Mouse (Mus musculus): ENCODE results near the gene Rnf220. TPM values are rescaled to one million over a fixed set of nuclear protein-coding genes. Genes with fewer than 3 reads are reported as not detected.

Rnf220 gene
- total and polyA plus RNA-seq, 3 experiments = 64.4 to 117 (median 86.8) TPM

- in situ Hi-C loops (cut with MboI; ENCODE audit: low pct_ligation_motif_present, low pct_unique_long_range_greater_than_20kb, low sequenced_read_pairs) (no loop called here), dilution Hi-C loops (cut with MboI; ENCODE audit: extremely low pct_ligation_motif_present, extremely low pct_unique_long_range_greater_than_20kb, low sequenced_read_pairs) (no loop called here)
- Histone ChIP-seq H3K27ac (ENCODE audit: insufficient read depth, low read depth) (no peak overlapping the region), H3K9ac (ENCODE audit: insufficient read depth, low read depth) (no peak overlapping the region), H3K4me3 (replicated peaks in 1 of 3; ENCODE audit: low read depth in 2 of 3, low read length in 2 of 3, poor library complexity in 1 of 3) (no peak overlapping the region), H3K36me3 (replicated peaks in 1 of 2; ENCODE audit: control insufficient read depth in 1 of 2, insufficient read depth in 1 of 2, low read length in 1 of 2) (no peaks in the 10 kb centered on the region), H3K4me1 (ENCODE audit: control insufficient read depth in 1 of 2, insufficient read depth in 2 of 2) (0 out of 4 replicates have a peak, but pooled peaks cover 0 to 2% of the 10 kb centered on the region in 2 experiments), H3K9me3 (replicated peaks; ENCODE audit: low read length) (no peaks in the 10 kb centered on the region), H3K4me2 (ENCODE audit: insufficient read depth, low read depth, poor library complexity, severe bottlenecking) (no peak overlapping the region), H3K79me2 (replicated peaks; ENCODE audit: control insufficient read depth, extremely low read depth, insufficient read depth, poor library complexity, severe bottlenecking) (no peaks in the 10 kb centered on the region), H3K27me3 (replicated peaks) (no peaks in the 10 kb centered on the region)
- no peak for TF ChIP-seq SMC3 (IDR thresholded peaks at IDR 0.05; ENCODE audit: low read depth, low read length)
- TF ChIP-seq ZC3H11A (IDR thresholded peaks at IDR 0.05; ENCODE audit: low read depth, low read length) = no peak
- no peak for TF ChIP-seq USF1 (IDR thresholded peaks at IDR 0.05; ENCODE audit: low read depth, low read length)
- no peak for TF ChIP-seq SIN3A (IDR thresholded peaks at IDR 0.05; ENCODE audit: low read length)
- TF ChIP-seq USF2 (conservative IDR thresholded peaks at IDR 0.05; ENCODE audit: low read depth, low read length) = no peak
- no peak for TF ChIP-seq MYC (IDR thresholded peaks at IDR 0.05; ENCODE audit: low read depth, low read length)
- no peak for TF ChIP-seq GABPA (IDR thresholded peaks at IDR 0.05; ENCODE audit: insufficient replicate concordance, low read depth, low read length)
- DNase-seq (ENCODE audit: extremely low read depth) = no peak
These were observed 59.7 kb downstream of the Rnf220 start for GRCm38 (mm10) chr4:117436995-117437660.

- Histone ChIP-seq H3K9me3 (replicated peaks; ENCODE audit: low read length) (no peaks in the 10 kb centered on the region), H3K36me3 (replicated peaks in 1 of 2; ENCODE audit: control insufficient read depth in 1 of 2, insufficient read depth in 1 of 2, low read length in 1 of 2) (no peaks in the 10 kb centered on the region), H3K79me2 (replicated peaks; ENCODE audit: control insufficient read depth, extremely low read depth, insufficient read depth, poor library complexity, severe bottlenecking) (no peaks in the 10 kb centered on the region), H3K27me3 (replicated peaks) (no peaks in the 10 kb centered on the region), H3K27ac (ENCODE audit: insufficient read depth, low read depth) (no peak overlapping the region), H3K4me1 (ENCODE audit: control insufficient read depth in 1 of 2, insufficient read depth in 2 of 2) (peaks cover 7 to 23% of the 10 kb centered on the region in 2 experiments; a peak in 3 of 4 replicates), H3K4me3 (replicated peaks in 1 of 3; ENCODE audit: low read depth in 2 of 3, low read length in 2 of 3, poor library complexity in 1 of 3) (no peak overlapping the region), H3K4me2 (ENCODE audit: insufficient read depth, low read depth, poor library complexity, severe bottlenecking) (no peak overlapping the region), H3K9ac (ENCODE audit: insufficient read depth, low read depth) (no peak overlapping the region)
- in situ Hi-C loops (cut with MboI; ENCODE audit: low pct_ligation_motif_present, low pct_unique_long_range_greater_than_20kb, low sequenced_read_pairs) = no loop called here
- TF ChIP-seq NRF1 (IDR thresholded peaks at IDR 0.05; ENCODE audit: low read depth, low read length) (no peak), MAX (IDR thresholded peaks at IDR 0.05; ENCODE audit: low read length) (no peak), SIN3A (IDR thresholded peaks at IDR 0.05; ENCODE audit: low read length) (no peak), KAT2A (IDR thresholded peaks at IDR 0.05; ENCODE audit: insufficient replicate concordance, low read length) (no peak), RAD21 (IDR thresholded peaks at IDR 0.05; ENCODE audit: low read depth, low read length) (no peak), UBTF (IDR thresholded peaks at IDR 0.05; ENCODE audit: low read depth, low read length) (no peak), ZNF384 (IDR thresholded peaks at IDR 0.05; ENCODE audit: low read depth, low read length) (no peak), MAZ (IDR thresholded peaks at IDR 0.05; ENCODE audit: low read depth, low read length) (no peak), MXI1 (IDR thresholded peaks at IDR 0.05; ENCODE audit: low read depth, low read length) (no peak), TBP (conservative IDR thresholded peaks at IDR 0.05; ENCODE audit: low read depth, low read length) (no peak), IRF4 (IDR thresholded peaks at IDR 0.05; ENCODE audit: low read depth, low read length) (no peak)
- dilution Hi-C loops (cut with MboI; ENCODE audit: extremely low pct_ligation_motif_present, extremely low pct_unique_long_range_greater_than_20kb, low sequenced_read_pairs) = no loop called here
- no peak for DNase-seq (ENCODE audit: extremely low read depth)
These were observed 62.5 kb downstream of the Rnf220 start for GRCm38 (mm10) chr4:117434336-117434735.

All from CH12.LX (cell line).